Mouse (Mus musculus): Measurements from ENCODE around the gene Mpig6b. TPM values are rescaled to one million over a fixed set of nuclear protein-coding genes. Genes with fewer than 3 reads are reported as not detected.
A peak's percentile ranks its signal among the peaks of the same experiment; 100 is the strongest.
"Not testable (repeated sequence)": the region's sequence is repeated elsewhere in the genome, so short reads cannot be mapped to it uniquely, and the experiment has no call there.

Gene Mpig6b
- polyA plus RNA-seq, 1 experiment from 2014 or later, result 1.0 TPM

DNA sequence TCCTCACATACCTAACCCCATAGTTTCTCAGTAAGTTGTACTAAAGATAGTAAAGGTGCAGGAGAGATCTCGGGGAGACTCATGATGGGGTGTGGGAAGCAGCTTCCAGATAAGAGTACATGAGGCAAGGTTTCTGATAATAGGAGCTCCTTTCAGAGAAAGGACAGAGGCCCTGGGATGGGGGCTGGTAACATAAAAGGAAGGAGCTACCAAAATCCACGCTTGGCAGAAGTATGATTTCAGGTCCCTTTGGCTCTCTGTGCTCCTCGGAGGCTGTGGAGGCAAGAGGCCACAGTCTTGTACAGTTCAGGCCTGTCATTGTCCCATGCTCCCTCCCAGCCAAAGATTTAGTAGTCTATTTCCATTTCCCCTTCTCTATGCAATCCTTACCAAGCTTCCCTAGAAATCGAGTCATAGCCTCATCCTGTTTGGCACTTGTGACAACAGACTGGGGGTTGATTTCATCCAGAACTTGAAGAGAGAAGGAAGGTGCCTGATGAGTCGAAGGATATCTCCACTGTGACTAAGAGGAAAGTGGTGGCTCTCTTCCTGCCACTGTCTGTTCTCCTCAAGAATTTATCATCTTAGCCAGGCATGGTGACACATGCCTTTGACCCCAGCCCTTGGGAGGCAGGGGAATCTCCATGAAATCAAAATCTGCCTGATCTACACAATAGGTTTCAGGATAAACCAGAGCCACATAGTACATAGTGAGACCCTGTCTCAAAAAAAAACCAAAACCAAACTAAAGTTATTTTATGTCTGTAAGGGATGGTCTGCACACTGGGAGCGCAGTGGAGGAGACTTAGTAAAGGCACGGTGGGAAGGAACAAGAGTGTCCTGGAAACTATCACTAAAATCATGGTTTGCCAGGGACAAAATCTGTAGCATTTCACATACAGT, 20.8 kb downstream of the Mpig6b start:
- Histone ChIP-seq H3K36me3 (no peaks in the 10 kb centered on the region), H3K4me3 (peak overlapping the region; percentile 59), H3K9ac (no peak overlapping the region), H3K4me2 (peak overlapping the region; percentile 97), H3K27me3 (no peaks in the 10 kb centered on the region), H3K4me1 (peaks cover 43% of the 10 kb centered on the region), H3K9me3 (no peaks in the 10 kb centered on the region), H3K27ac (no peak overlapping the region)
- WGBS, result 81% methylated on average over 7 of the region's 7 CpGs
- ATAC-seq (ENCODE audit: insufficient number of reproducible peaks, low FRiP score, low TSS enrichment, low read depth), result no peak

GRCm38 (mm10) chr17:35043794-35044193, 22.2 kb downstream of the Mpig6b start:
- H3K4me2 ChIP-seq, result no peak overlapping the region
- no peaks in the 10 kb centered on the region for H3K36me3 ChIP-seq
- 78% methylated on average over 4 of the region's 4 CpGs for WGBS
- H3K27ac ChIP-seq, result no peak overlapping the region
- no peak overlapping the region for H3K9ac ChIP-seq
- no peak for ATAC-seq (ENCODE audit: insufficient number of reproducible peaks, low FRiP score, low TSS enrichment, low read depth)
- no peaks in the 10 kb centered on the region for H3K9me3 ChIP-seq
- no peaks in the 10 kb centered on the region for H3K27me3 ChIP-seq
- peaks cover 30% of the 10 kb centered on the region for H3K4me1 ChIP-seq
- no peak overlapping the region for H3K4me3 ChIP-seq

DNA sequence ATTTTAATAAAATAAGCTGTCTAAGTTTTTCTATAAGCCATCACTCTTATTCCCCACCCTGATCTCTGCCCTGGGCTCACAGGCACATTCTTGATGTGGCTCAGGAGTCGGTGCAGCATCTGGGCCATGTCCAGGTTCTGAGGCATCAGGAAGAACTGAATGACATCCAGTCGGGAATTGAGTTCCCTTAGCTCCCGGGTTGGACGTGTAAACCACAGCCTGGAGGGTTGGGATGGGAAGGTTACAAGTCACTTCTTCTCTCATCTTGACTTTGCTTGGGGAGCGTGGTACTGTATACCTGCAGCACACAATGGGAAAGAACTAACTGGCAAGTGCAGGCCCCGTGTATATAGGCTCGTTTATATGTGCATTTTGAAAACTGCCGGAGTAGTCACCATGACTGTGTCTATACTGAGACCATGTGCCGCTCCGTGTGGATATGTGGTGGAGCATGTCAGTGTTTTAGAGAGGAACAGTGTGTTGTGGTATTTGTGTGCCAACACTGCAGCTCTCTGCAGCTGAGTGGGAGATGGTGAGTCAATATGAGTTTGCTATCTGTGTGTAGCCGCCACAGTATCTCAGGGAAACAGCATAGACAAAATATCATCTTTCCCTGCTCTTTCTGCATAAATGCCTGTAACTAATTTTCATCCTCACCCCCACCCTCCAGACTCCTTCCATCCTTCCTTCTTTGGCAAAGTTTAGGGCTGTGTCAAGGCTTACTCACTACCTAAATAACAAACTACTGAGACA, 26.7 kb downstream of the Mpig6b start:
- Histone ChIP-seq H3K4me2 (no peak overlapping the region), H3K9ac (no peak overlapping the region), H3K27ac (no peak overlapping the region), H3K36me3 (no peaks in the 10 kb centered on the region), H3K4me3 (no peak overlapping the region), H3K27me3 (no peaks in the 10 kb centered on the region), H3K9me3 (no peaks in the 10 kb centered on the region), H3K4me1 (no peaks in the 10 kb centered on the region)
- WGBS, result 83% methylated on average over 11 of the region's 11 CpGs
- ATAC-seq (ENCODE audit: insufficient number of reproducible peaks, low FRiP score, low TSS enrichment, low read depth), result no peak

- Histone ChIP-seq H3K4me3 (no peak overlapping the region), H3K27me3 (no peaks in the 10 kb centered on the region), H3K36me3 (no peaks in the 10 kb centered on the region), H3K4me1 (0 out of 2 replicates have a peak, but pooled peaks cover 1% of the 10 kb centered on the region), H3K9me3 (no peaks in the 10 kb centered on the region), H3K9ac (no peak overlapping the region), H3K4me2 (no peak overlapping the region), H3K27ac (no peak overlapping the region)
- ATAC-seq (ENCODE audit: insufficient number of reproducible peaks, low FRiP score, low TSS enrichment, low read depth), result no peak
- 64% methylated on average over 6 of the region's 6 CpGs for WGBS
Measured at GRCm38 (mm10) chr17:35034896-35035295, 31.1 kb downstream of the Mpig6b start.

GRCm38 (mm10) chr17:35033703-35034102, 32.3 kb downstream of the Mpig6b start:
- H3K27me3 ChIP-seq; ATAC-seq (ENCODE audit: insufficient number of reproducible peaks, low FRiP score, low TSS enrichment, low read depth); H3K27ac ChIP-seq; H3K9me3 ChIP-seq; H3K36me3 ChIP-seq; H3K9ac ChIP-seq; H3K4me3 ChIP-seq; H3K4me2 ChIP-seq; H3K4me1 ChIP-seq: not testable (repeated sequence)
- 68% methylated on average over 1 of the region's 1 CpGs for WGBS

DNA sequence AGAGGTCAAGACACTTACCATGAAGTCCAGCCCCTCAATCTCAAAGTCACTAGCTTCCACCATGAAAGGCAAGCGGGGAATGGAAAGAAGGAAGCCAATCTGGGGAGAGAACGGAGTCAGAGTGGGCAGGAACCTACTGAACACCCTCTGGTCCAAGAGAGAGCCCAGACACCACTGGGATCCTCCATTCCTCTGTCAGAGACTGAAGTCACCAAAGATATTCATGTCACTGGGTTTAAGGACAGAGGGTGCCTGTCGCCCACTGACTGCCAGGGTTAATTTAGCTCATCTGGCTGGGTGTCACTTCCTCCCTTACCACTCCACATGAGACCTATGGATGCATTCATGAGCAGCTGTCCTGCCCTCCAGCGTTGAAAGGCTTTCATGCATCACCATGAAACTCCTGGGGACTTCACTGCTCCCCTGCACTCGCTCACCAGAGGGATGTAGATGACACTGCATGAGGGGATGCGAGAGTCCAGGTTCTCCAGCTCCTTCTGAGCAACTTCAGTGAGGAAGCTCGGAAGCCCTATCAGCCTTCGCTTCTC, 33.6 kb downstream of the Mpig6b start:
- no peak for ATAC-seq (ENCODE audit: insufficient number of reproducible peaks, low FRiP score, low TSS enrichment, low read depth)
- Histone ChIP-seq H3K4me3 (no peak overlapping the region), H3K9ac (no peak overlapping the region), H3K4me2 (no peak overlapping the region), H3K36me3 (no peaks in the 10 kb centered on the region), H3K27me3 (no peaks in the 10 kb centered on the region), H3K9me3 (no peaks in the 10 kb centered on the region), H3K4me1 (peaks cover 11% of the 10 kb centered on the region), H3K27ac (no peak overlapping the region)
- WGBS, result 65% methylated on average over 8 of the region's 8 CpGs

DNA sequence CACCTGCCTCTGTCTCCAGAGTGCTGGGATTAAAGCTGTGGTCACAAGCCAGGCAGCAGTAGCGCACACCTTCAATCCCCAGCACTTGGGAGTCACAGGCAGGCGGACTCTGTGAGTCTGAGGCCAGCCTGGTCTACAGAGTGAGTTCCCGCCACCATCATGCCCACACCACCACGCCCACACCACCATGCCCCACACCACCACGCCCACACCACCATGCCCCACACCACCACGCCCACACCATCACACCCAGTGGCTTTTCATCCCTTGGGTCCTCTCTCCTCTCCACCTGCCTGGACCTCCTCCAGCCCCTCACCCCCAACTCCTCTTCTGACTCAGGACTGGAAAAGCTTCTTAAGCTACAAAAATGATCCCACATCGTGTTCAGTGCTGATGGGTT, 34.1 kb downstream of the Mpig6b start:
- Histone ChIP-seq H3K36me3 (no peaks in the 10 kb centered on the region), H3K9me3 (no peaks in the 10 kb centered on the region), H3K4me3 (no peak overlapping the region), H3K27me3 (no peaks in the 10 kb centered on the region), H3K4me2 (no peak overlapping the region), H3K27ac (no peak overlapping the region), H3K4me1 (peaks cover 14% of the 10 kb centered on the region), H3K9ac (no peak overlapping the region)
- no peak for ATAC-seq (ENCODE audit: insufficient number of reproducible peaks, low FRiP score, low TSS enrichment, low read depth)
- WGBS, result 81% methylated on average over 7 of the region's 7 CpGs

- H3K27ac ChIP-seq, result no peak overlapping the region
- 89% methylated on average over 11 of the region's 11 CpGs for WGBS
- no peaks in the 10 kb centered on the region for H3K36me3 ChIP-seq
- no peaks in the 10 kb centered on the region for H3K9me3 ChIP-seq
- no peak for ATAC-seq (ENCODE audit: insufficient number of reproducible peaks, low FRiP score, low TSS enrichment, low read depth)
- no peak overlapping the region for H3K9ac ChIP-seq
- H3K4me3 ChIP-seq, result no peak overlapping the region
- H3K4me2 ChIP-seq, result no peak overlapping the region
- peaks cover 19% of the 10 kb centered on the region for H3K4me1 ChIP-seq
- no peaks in the 10 kb centered on the region for H3K27me3 ChIP-seq
Measured at GRCm38 (mm10) chr17:35031272-35031671, 34.7 kb downstream of the Mpig6b start.

- WGBS, result 38% methylated on average over 19 of the region's 19 CpGs
- H3K9me3 ChIP-seq, result no peaks in the 10 kb centered on the region
- no peak overlapping the region for H3K27ac ChIP-seq
- no peak for ATAC-seq (ENCODE audit: insufficient number of reproducible peaks, low FRiP score, low TSS enrichment, low read depth)
- no peak overlapping the region for H3K4me3 ChIP-seq
- H3K27me3 ChIP-seq, result no peaks in the 10 kb centered on the region
- peaks cover 30% of the 10 kb centered on the region for H3K4me1 ChIP-seq
- H3K9ac ChIP-seq, result no peak overlapping the region
- no peak overlapping the region for H3K4me2 ChIP-seq
- no peaks in the 10 kb centered on the region for H3K36me3 ChIP-seq
Measured at GRCm38 (mm10) chr17:35029691-35030532, 36.1 kb downstream of the Mpig6b start.

GRCm38 (mm10) chr17:35028315-35028714, 37.7 kb downstream of the Mpig6b start:
- Histone ChIP-seq H3K4me2 (no peak overlapping the region), H3K27ac (no peak overlapping the region), H3K4me3 (no peak overlapping the region), H3K9me3 (no peaks in the 10 kb centered on the region), H3K9ac (no peak overlapping the region), H3K36me3 (no peaks in the 10 kb centered on the region), H3K4me1 (peaks cover 33% of the 10 kb centered on the region), H3K27me3 (no peaks in the 10 kb centered on the region)
- no peak for ATAC-seq (ENCODE audit: insufficient number of reproducible peaks, low FRiP score, low TSS enrichment, low read depth)
- 84% methylated on average over 2 of the region's 2 CpGs for WGBS

DNA sequence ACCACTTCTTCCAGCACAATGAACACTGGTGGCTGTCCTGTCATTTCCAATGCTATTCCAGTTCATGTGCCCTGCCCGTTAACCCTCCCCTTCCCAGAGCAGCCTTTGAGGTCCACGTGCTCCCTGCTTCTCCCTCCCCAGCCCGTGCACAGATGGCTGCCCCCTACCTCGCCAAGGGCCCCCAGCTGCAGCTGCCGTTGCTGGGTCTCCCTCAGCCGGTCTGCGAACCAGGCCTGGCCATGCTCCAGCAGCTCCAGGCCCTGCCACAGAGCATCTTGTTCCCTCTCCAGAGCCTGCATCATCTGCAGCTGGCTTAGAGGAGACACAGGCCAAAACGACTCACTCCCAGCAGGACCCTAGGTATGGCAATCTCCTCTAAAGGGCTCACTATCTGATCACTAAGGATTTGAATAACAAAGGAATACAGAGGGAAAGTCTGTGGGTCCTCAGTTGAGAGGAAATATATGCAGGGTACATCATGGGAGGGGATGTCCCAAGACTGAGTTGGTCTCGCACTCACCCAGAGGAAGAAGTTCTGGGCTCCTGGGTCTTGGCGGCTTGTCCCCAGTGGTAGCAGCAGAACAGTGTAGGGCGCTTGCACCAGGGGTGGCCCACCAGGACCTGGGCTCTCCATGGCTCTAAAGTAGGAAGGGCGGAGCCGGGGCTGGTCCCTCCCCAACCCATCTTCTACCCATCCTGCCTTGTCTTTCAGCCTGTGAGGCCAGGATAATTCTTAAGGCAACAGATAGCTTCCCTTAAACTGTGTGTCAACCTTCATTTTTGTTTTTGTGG, 38.5 kb downstream of the Mpig6b start, which contains the start of gene Sapcd1:
Gene Sapcd1 (minus strand): TSS at position 740 of the 792 bp plus-strand sequence.
- ATAC-seq (ENCODE audit: insufficient number of reproducible peaks, low FRiP score, low TSS enrichment, low read depth), result peak; percentile 67; the same call in 1 of the 2 replicates
- H3K9me3 ChIP-seq, result no peaks in the 10 kb centered on the region
- H3K4me2 ChIP-seq, result peak within 1 kb of the TSS; percentile 31; the same call in 1 of the 2 replicates
- peak within 1 kb of the TSS; percentile 14 for H3K4me3 ChIP-seq
- no peaks in the 10 kb centered on the region for H3K36me3 ChIP-seq
- no peak within 1 kb of the TSS; the same call in 1 of the 2 replicates for H3K9ac ChIP-seq
- H3K27ac ChIP-seq, result peak within 1 kb of the TSS; percentile 69
- WGBS, result 31% methylated on average over 13 of the region's 13 CpGs
- H3K27me3 ChIP-seq, result no peaks in the 10 kb centered on the region
- peaks cover 33% of the 10 kb centered on the region for H3K4me1 ChIP-seq
